Mouse (Mus musculus): ENCODE measurements around the gene Crnkl1. TPM values are rescaled to one million over a fixed set of nuclear protein-coding genes. Genes with fewer than 3 reads are reported as not detected.

Gene Crnkl1
- 10 to 100 TPM; 13.3 to 18.0 TPM for total RNA-seq (2021)
- long read RNA-seq, experiment 1, transcript Crnkl1-201 (14 exons, 3,428 nt) = major isoform, 27 of 29 reads
- long read RNA-seq, experiment 1, partial matches to known transcripts = 2 of 29 reads
- long read RNA-seq, experiment 1, other reads (novel, unspliced or antisense) = 0 of 29 reads
- long read RNA-seq, experiment 2, transcript Crnkl1-201 (14 exons, 3,428 nt) = major isoform, 19 of 20 reads
- long read RNA-seq, experiment 2, partial matches to known transcripts = 1 of 20 reads
- long read RNA-seq, experiment 2, other reads (novel, unspliced or antisense) = 0 of 20 reads

GRCm38 (mm10) chr2:145934339-145935231 lies at the start of gene Crnkl1, which contains the start of gene Cfap61:
Gene Crnkl1, minus strand, starts transcription at chr2:145935014.
Gene Cfap61, plus strand, starts transcription at chr2:145934784.
- Histone ChIP-seq H3K27ac (peak within 1 kb of the TSS; percentile 87), H3K4me3 (peak within 1 kb of the TSS; percentile 87)
- intact Hi-C loops (cut with DNase I) = loop anchor here (1.0 kb wide), 1 partner anchor 235 kb away; no protein-coding TSS in a partner anchor
- no peak for TF ChIP-seq CTCF (IDR thresholded peaks at IDR 0.05)
- peak; percentile 95 for DNase-seq

- intact Hi-C loops (cut with DNase I) = no loop called here
- TF ChIP-seq CTCF (IDR thresholded peaks at IDR 0.05) = no peak
- Histone ChIP-seq H3K4me3 (no peak overlapping the region), H3K27ac (no peak overlapping the region)
- DNase-seq = no peak
Measured at GRCm38 (mm10) chr2:145982317-145983045, 47.7 kb upstream of the Crnkl1 start.

- no peak overlapping the region for H3K4me3 ChIP-seq
- H3K27ac ChIP-seq = no peak overlapping the region
- intact Hi-C loops (cut with DNase I) = no loop called here
- no peak for TF ChIP-seq CTCF (IDR thresholded peaks at IDR 0.05)
- no peak for DNase-seq
Measured at GRCm38 (mm10) chr2:145981699-145982112, 46.9 kb upstream of the Crnkl1 start.

GRCm38 (mm10) chr2:145980881-145981280 lies 46.1 kb upstream of the Crnkl1 start:
- no peak overlapping the region for H3K4me3 ChIP-seq
- intact Hi-C loops (cut with DNase I) = no loop called here
- DNase-seq = no peak
- TF ChIP-seq CTCF (IDR thresholded peaks at IDR 0.05) = no peak
- H3K27ac ChIP-seq = no peak overlapping the region

- intact Hi-C loops (cut with DNase I) = no loop called here
- no peak for DNase-seq
- TF ChIP-seq CTCF (IDR thresholded peaks at IDR 0.05) = no peak
- no peak overlapping the region for H3K4me3 ChIP-seq
- no peak overlapping the region for H3K27ac ChIP-seq
Measured at GRCm38 (mm10) chr2:145979616-145980015, 44.8 kb upstream of the Crnkl1 start.

GRCm38 (mm10) chr2:145972571-145972970 lies 37.8 kb upstream of the Crnkl1 start:
- intact Hi-C loops (cut with DNase I) = no loop called here
- DNase-seq = no peak

GRCm38 (mm10) chr2:145971237-145972010 lies 36.6 kb upstream of the Crnkl1 start:
- no peak overlapping the region for H3K4me3 ChIP-seq
- intact Hi-C loops (cut with DNase I) = no loop called here
- TF ChIP-seq CTCF (IDR thresholded peaks at IDR 0.05) = no peak

More at GRCm38 (mm10) chr2:145972571-145972970, 37.8 kb upstream of the Crnkl1 start:
- TF ChIP-seq CTCF (IDR thresholded peaks at IDR 0.05) = no peak
- Histone ChIP-seq H3K27ac (no peak overlapping the region), H3K4me3 (no peak overlapping the region)

GRCm38 (mm10) chr2:145970751-145971150 lies 35.9 kb upstream of the Crnkl1 start:
- Histone ChIP-seq H3K4me3 (no peak overlapping the region), H3K27ac (no peak overlapping the region)
- intact Hi-C loops (cut with DNase I) = no loop called here
- TF ChIP-seq CTCF (IDR thresholded peaks at IDR 0.05) = no peak
- DNase-seq = no peak

More at GRCm38 (mm10) chr2:145971237-145972010, 36.6 kb upstream of the Crnkl1 start:
- H3K27ac ChIP-seq = no peak overlapping the region
- no peak for DNase-seq

GRCm38 (mm10) chr2:145961861-145962260 lies 27.0 kb upstream of the Crnkl1 start:
- intact Hi-C loops (cut with DNase I) = no loop called here
- no peak for DNase-seq

GRCm38 (mm10) chr2:145958551-145958950 lies 23.7 kb upstream of the Crnkl1 start:
- Histone ChIP-seq H3K4me3 (no peak overlapping the region), H3K27ac (no peak overlapping the region)
- intact Hi-C loops (cut with DNase I) = loop anchor here (10.0 kb wide), 1 partner anchor 426 kb away; no protein-coding TSS in a partner anchor
- DNase-seq = no peak
- TF ChIP-seq CTCF (IDR thresholded peaks at IDR 0.05) = no peak

More at GRCm38 (mm10) chr2:145961861-145962260, 27.0 kb upstream of the Crnkl1 start:
- H3K4me3 ChIP-seq = no peak overlapping the region
- no peak overlapping the region for H3K27ac ChIP-seq
- TF ChIP-seq CTCF (IDR thresholded peaks at IDR 0.05) = no peak

- DNase-seq = no peak
Measured at GRCm38 (mm10) chr2:145958097-145958496, 23.3 kb upstream of the Crnkl1 start.

More at GRCm38 (mm10) chr2:145958097-145958496, 23.3 kb upstream of the Crnkl1 start:
- no peak overlapping the region for H3K27ac ChIP-seq
- intact Hi-C loops (cut with DNase I) = loop anchor here (10.0 kb wide), 1 partner anchor 427 kb away; no protein-coding TSS in a partner anchor
- H3K4me3 ChIP-seq = no peak overlapping the region
- no peak for TF ChIP-seq CTCF (IDR thresholded peaks at IDR 0.05)

All from gastrocnemius, adult 2 months (tissue).